Mouse (Mus musculus) neural tube, embryonic 13.5 days (tissue): ENCODE results near the gene Rbmx. TPM values are rescaled to one million over a fixed set of nuclear protein-coding genes. Genes with fewer than 3 reads are reported as not detected.

Source experiments
- ATAC-seq: fragments of 200-750 bp; cut with Nextera tagmentation; 2 replicates; pipeline ENCODE4 v1.8.0; 2017; ENCODE audit warnings: low read depth, mild to moderate bottlenecking, moderate TSS enrichment, moderate library complexity
- H3K27ac ChIP-seq: fragments of 300-500 bp; sonication (generic); replicated peaks from 2 replicates; pipeline ENCODE4 v1.5.1; 2015; ENCODE audit warnings: moderate library complexity, mild to moderate bottlenecking, inconsistent platforms
- H3K27me3 ChIP-seq: fragments of 300-500 bp; sonication (generic); 2 replicates; pipeline ENCODE4 v1.6.1; 2015; ENCODE audit warnings: mild to moderate bottlenecking, inconsistent platforms
- H3K36me3 ChIP-seq: fragments of 300-500 bp; sonication (generic); 2 replicates; pipeline ENCODE4 v1.6.1; 2015; ENCODE audit warnings: mild to moderate bottlenecking, inconsistent platforms
- H3K4me1 ChIP-seq: fragments of 300-500 bp; sonication (generic); replicated peaks from 2 replicates; pipeline ENCODE4 v1.6.1; 2015; ENCODE audit warnings: inconsistent platforms
- H3K4me2 ChIP-seq: fragments of 300-500 bp; sonication (generic); 2 replicates; pipeline ENCODE4 v1.6.1; 2015; ENCODE audit warnings: inconsistent platforms, mild to moderate bottlenecking, moderate library complexity
- H3K4me3 ChIP-seq: fragments of 300-500 bp; sonication (generic); 2 replicates; pipeline ENCODE4 v1.5.1; 2015; ENCODE audit warnings: mild to moderate bottlenecking, inconsistent platforms
- H3K9ac ChIP-seq: fragments of 300-500 bp; sonication (generic); 2 replicates; pipeline ENCODE4 v1.6.1; 2015; ENCODE audit warnings: moderate library complexity, mild to moderate bottlenecking, inconsistent platforms
- H3K9me3 ChIP-seq: fragments of 300-500 bp; sonication (generic); 2 replicates; pipeline ENCODE4 v1.6.1; 2016; ENCODE audit warnings: inconsistent platforms
- WGBS: fragments of 180-500 bp; shearing (Covaris S2); methylation state at CpG from one replicate; pipeline ENCODE4 v1.1.7; 2015; 5-methylcytosine and 5-hydroxymethylcytosine counted together
- polyA plus RNA-seq: library from polyadenylated mRNA; unstranded; fragments of >200 nt; fragmentation: Nextera tagmentation; extraction: Ambion mirVana; gene quantifications from 2 replicates; pipeline ENCODE4 v1.2.1, GENCODE M21; 2015

The Rbmx gene
- 197 and 212 TPM in 2 replicates for polyA plus RNA-seq

DNA sequence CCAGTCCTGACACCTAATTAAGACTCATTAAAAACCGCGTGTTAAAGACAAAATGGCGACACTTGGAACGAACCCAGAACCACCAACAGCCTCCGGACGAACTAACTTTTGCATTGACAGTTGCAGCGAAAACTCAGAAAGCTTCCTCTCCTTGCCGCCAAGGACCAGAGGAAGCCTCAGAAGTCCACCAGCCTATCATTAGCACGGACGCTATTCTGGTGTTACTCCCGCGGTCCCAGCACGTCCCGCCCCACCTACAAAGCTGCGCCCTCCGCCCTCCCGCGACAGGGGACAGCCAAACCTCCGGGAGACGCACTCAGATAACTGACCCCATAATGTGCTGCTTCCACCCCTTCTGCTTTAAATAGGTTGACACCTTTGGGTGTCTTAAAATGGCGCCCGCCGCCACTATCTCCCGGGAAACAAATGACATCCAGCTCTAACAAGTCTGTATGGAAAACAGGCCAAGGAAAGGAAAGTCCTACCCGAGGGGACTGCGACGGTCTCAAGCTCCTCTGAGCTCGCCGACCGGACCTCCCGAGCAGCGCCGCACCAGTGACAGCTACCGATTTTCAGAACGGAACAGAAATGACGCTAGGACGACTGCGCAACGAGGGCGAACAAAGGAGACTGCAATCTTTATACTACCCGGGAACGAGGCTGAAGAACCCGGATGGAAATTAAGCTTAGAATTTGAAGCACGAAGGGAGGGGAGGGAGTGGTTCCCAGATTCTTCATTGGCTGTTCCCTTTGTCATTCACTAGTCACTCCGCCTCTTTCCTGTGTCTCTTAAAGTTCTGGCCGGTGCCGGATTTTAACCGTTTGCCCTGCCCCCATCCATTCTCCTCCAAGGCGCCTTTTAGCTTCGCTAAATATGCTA, at the start of gene Rbmx:
Rbmx (minus strand) TSS at position 670 of the 880 bp plus-strand sequence.
- Histone ChIP-seq H3K36me3 (peaks cover 22% of the 10 kb centered on the region), H3K4me3 (peak within 1 kb of the TSS; percentile 60), H3K27ac (peak within 1 kb of the TSS; percentile 95), H3K9me3 (no peaks in the 10 kb centered on the region), H3K9ac (peak within 1 kb of the TSS; percentile 86), H3K4me1 (peaks cover 10% of the 10 kb centered on the region), H3K4me2 (peak within 1 kb of the TSS; percentile 58), H3K27me3 (no peaks in the 10 kb centered on the region)
- 19% methylated on average over 50 of the region's 50 CpGs for WGBS
- peak; percentile 97 for ATAC-seq

- no peak overlapping the region for H3K4me3 ChIP-seq
- ATAC-seq: no peak
- no peaks in the 10 kb centered on the region for H3K9me3 ChIP-seq
- H3K4me2 ChIP-seq: no peak overlapping the region
- H3K27ac ChIP-seq: no peak overlapping the region
- no peaks in the 10 kb centered on the region for H3K4me1 ChIP-seq
- no peaks in the 10 kb centered on the region for H3K27me3 ChIP-seq
- WGBS: 89% methylated on average over 2 of the region's 2 CpGs
- H3K9ac ChIP-seq: no peak overlapping the region
- H3K36me3 ChIP-seq: no peaks in the 10 kb centered on the region
These were observed 41.1 kb upstream of the Rbmx start for GRCm38 (mm10) chrX:57433897-57434296.

DNA sequence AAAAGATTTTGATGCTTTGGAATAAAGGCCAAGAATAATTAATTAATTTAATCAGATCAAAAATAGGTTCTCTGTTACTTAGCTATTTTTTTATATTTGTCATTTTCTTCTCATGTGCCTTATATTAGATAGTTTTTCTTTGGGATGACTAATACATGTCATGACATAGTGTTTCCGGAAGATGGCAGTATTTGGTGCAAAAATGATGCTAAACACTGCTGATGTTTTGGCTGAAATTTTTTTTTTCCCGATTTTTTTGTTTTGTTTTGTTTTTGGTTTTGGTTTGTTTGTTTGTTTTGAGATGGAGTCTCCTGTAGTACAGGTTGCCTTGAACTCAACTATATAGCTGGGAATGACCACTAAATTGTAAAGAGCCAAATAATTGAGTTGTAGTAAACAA, 38.8 kb upstream of the Rbmx start:
- H3K4me3 ChIP-seq: no peak overlapping the region
- no peak overlapping the region for H3K27ac ChIP-seq
- no peak overlapping the region for H3K9ac ChIP-seq
- ATAC-seq: no peak
- no peaks in the 10 kb centered on the region for H3K4me1 ChIP-seq
- 15% methylated on average over 2 of the region's 2 CpGs for WGBS
- no peaks in the 10 kb centered on the region for H3K36me3 ChIP-seq
- no peak overlapping the region for H3K4me2 ChIP-seq
- no peaks in the 10 kb centered on the region for H3K27me3 ChIP-seq
- H3K9me3 ChIP-seq: no peaks in the 10 kb centered on the region

DNA sequence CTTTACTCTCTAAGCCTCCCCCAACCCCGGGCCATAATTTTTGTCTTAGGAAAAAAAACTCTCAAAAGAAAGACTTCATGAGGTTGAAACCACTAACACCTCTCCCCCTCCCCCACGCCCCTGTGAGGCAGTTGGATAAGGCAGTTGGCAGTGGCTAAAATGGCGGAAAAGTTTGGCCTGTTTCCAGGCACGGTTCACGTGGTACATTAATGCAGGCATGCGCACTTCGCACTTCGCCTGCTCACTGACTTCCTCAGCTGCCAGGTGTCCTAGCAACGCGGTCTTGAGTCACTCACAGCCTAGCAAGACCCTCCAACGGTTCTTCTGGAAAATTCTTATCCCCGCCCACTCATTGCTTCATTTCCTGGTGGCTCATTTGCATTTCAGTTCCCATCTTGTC, 15.9 kb upstream of the Rbmx start, which contains the start of gene Gm364:
Gm364 (plus strand) TSS at position 386 of the 400 bp plus-strand sequence.
- ATAC-seq: no peak
- 86% methylated on average over 12 of the region's 12 CpGs for WGBS
- no peaks in the 10 kb centered on the region for H3K27me3 ChIP-seq
- no peak within 1 kb of the TSS for H3K27ac ChIP-seq
- no peaks in the 10 kb centered on the region for H3K36me3 ChIP-seq
- no peak within 1 kb of the TSS for H3K4me3 ChIP-seq
- no peaks in the 10 kb centered on the region for H3K9me3 ChIP-seq
- H3K4me2 ChIP-seq: no peak within 1 kb of the TSS
- no peaks in the 10 kb centered on the region for H3K4me1 ChIP-seq
- H3K9ac ChIP-seq: no peak within 1 kb of the TSS

- Histone ChIP-seq H3K27me3 (no peaks in the 10 kb centered on the region), H3K27ac (no peak overlapping the region), H3K4me2 (no peak overlapping the region), H3K4me1 (no peaks in the 10 kb centered on the region), H3K9ac (no peak overlapping the region), H3K36me3 (no peaks in the 10 kb centered on the region), H3K4me3 (no peak overlapping the region), H3K9me3 (no peaks in the 10 kb centered on the region)
- no peak for ATAC-seq
These were observed 10.8 kb upstream of the Rbmx start for GRCm38 (mm10) chrX:57403651-57404050.

- no peak overlapping the region for H3K4me3 ChIP-seq
- H3K4me1 ChIP-seq: no peaks in the 10 kb centered on the region
- no peaks in the 10 kb centered on the region for H3K36me3 ChIP-seq
- H3K27ac ChIP-seq: no peak overlapping the region
- ATAC-seq: no peak
- no peak overlapping the region for H3K9ac ChIP-seq
- H3K27me3 ChIP-seq: no peaks in the 10 kb centered on the region
- no peaks in the 10 kb centered on the region for H3K9me3 ChIP-seq
- no peak overlapping the region for H3K4me2 ChIP-seq
- WGBS: 79% methylated on average over 1 of the region's 1 CpGs
These were observed 8.6 kb upstream of the Rbmx start for GRCm38 (mm10) chrX:57401388-57401787.

DNA sequence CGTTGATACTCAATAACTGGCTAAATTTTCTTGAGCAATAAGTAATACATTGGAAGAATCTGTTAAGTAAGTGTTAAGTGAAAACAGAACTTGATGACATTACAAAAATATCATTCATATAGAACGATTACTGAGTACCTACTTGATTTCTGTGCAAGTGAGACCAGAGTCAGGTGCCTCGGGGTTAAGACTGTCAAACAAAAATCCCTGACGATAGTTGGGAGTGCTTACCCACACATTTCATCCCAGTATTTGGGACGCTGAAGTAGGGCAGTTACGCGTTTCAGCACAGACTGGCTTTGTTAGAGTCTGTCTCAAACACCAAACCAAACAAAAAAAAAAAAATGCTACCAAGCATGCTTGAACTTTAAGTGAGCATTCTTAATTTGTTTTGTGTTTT, 576 bp upstream of the Rbmx start:
- Histone ChIP-seq H3K27me3 (no peaks in the 10 kb centered on the region), H3K4me1 (peaks cover 10% of the 10 kb centered on the region), H3K36me3 (peaks cover 16% of the 10 kb centered on the region), H3K4me2 (peak overlapping the region; percentile 52), H3K9me3 (no peaks in the 10 kb centered on the region), H3K27ac (no peak overlapping the region), H3K9ac (no peak overlapping the region), H3K4me3 (peak overlapping the region; percentile 60)
- 30% methylated on average over 7 of the region's 7 CpGs for WGBS
- ATAC-seq: peak; percentile 59

DNA sequence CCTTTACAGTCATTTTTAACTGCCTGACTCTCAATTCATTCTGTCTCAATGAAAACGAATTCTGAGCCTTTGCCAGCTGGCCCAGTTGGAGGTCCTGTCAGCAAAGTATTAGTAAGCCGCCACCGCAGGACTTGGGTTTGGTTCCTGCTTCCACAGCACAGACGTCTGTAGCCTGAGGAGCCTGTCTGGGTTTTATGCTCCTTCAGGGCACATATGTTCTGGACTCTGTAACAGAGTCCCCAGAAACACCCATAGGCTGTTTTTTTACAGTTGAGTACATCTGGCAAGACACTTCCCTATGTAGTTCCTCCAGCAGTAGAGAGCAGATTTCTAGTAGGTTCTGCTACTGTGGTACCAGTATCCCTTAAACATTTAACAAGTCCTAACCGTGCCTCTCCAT, 11.9 kb downstream of the Rbmx start:
- no peak for ATAC-seq
- WGBS: 74% methylated on average over 5 of the region's 5 CpGs
- Histone ChIP-seq H3K4me3 (no peak overlapping the region), H3K36me3 (peaks cover 76% of the 10 kb centered on the region), H3K27me3 (no peaks in the 10 kb centered on the region), H3K9ac (no peak overlapping the region), H3K9me3 (no peaks in the 10 kb centered on the region), H3K27ac (no peak overlapping the region), H3K4me1 (no peaks in the 10 kb centered on the region), H3K4me2 (no peak overlapping the region)

- no peak for ATAC-seq
- 89% methylated on average over 3 of the region's 3 CpGs for WGBS
- Histone ChIP-seq H3K9me3 (no peaks in the 10 kb centered on the region), H3K4me2 (no peak overlapping the region), H3K4me1 (no peaks in the 10 kb centered on the region), H3K27me3 (no peaks in the 10 kb centered on the region), H3K9ac (no peak overlapping the region), H3K36me3 (peaks cover 54% of the 10 kb centered on the region), H3K27ac (no peak overlapping the region), H3K4me3 (no peak overlapping the region)
These were observed 14.3 kb downstream of the Rbmx start for GRCm38 (mm10) chrX:57378579-57378978.

DNA sequence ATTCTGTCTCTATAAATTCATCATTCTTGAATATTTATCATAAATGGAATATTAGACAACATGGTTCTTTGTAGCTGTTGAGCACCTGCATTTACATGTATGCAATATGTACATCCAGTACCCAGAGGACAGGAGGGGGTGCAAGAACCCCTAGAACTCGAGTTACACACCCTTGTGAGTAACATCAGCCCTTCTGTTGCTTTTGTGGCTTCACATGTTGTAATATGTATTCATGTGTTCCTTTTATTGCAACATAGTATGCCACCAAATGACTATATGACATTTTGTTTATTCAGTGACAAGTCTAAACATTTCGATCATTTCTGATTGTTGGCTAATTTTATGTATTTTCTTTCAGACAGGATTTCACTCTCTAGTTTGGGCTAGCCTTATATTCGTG, 15.7 kb downstream of the Rbmx start:
- Histone ChIP-seq H3K36me3 (peaks cover 48% of the 10 kb centered on the region), H3K4me1 (no peaks in the 10 kb centered on the region), H3K27me3 (no peaks in the 10 kb centered on the region), H3K27ac (no peak overlapping the region), H3K9me3 (no peaks in the 10 kb centered on the region), H3K9ac (no peak overlapping the region), H3K4me3 (no peak overlapping the region), H3K4me2 (no peak overlapping the region)
- no peak for ATAC-seq
- 72% methylated on average over 3 of the region's 3 CpGs for WGBS

GRCm38 (mm10) chrX:57374029-57374428, 18.8 kb downstream of the Rbmx start:
- Histone ChIP-seq H3K27me3 (no peaks in the 10 kb centered on the region), H3K36me3 (peaks cover 21% of the 10 kb centered on the region), H3K9me3 (no peaks in the 10 kb centered on the region), H3K4me1 (no peaks in the 10 kb centered on the region), H3K4me3 (no peak overlapping the region), H3K27ac (no peak overlapping the region), H3K4me2 (no peak overlapping the region), H3K9ac (no peak overlapping the region)
- 84% methylated on average over 2 of the region's 2 CpGs for WGBS
- no peak for ATAC-seq

GRCm38 (mm10) chrX:57373543-57373942, 19.3 kb downstream of the Rbmx start:
- 92% methylated on average over 2 of the region's 2 CpGs for WGBS
- ATAC-seq: no peak
- H3K27me3 ChIP-seq: no peaks in the 10 kb centered on the region
- H3K36me3 ChIP-seq: peaks cover 17% of the 10 kb centered on the region
- no peak overlapping the region for H3K9ac ChIP-seq
- H3K4me3 ChIP-seq: no peak overlapping the region
- no peak overlapping the region for H3K27ac ChIP-seq
- no peaks in the 10 kb centered on the region for H3K4me1 ChIP-seq
- no peaks in the 10 kb centered on the region for H3K9me3 ChIP-seq
- no peak overlapping the region for H3K4me2 ChIP-seq

GRCm38 (mm10) chrX:57372965-57373364, 19.9 kb downstream of the Rbmx start:
- no peak overlapping the region for H3K4me2 ChIP-seq
- peaks cover 14% of the 10 kb centered on the region for H3K36me3 ChIP-seq
- H3K4me3 ChIP-seq: no peak overlapping the region
- H3K9me3 ChIP-seq: no peaks in the 10 kb centered on the region
- H3K4me1 ChIP-seq: no peaks in the 10 kb centered on the region
- H3K9ac ChIP-seq: no peak overlapping the region
- H3K27ac ChIP-seq: no peak overlapping the region
- WGBS: 79% methylated on average over 4 of the region's 4 CpGs
- H3K27me3 ChIP-seq: no peaks in the 10 kb centered on the region
- ATAC-seq: no peak
